8 mouse cellular contexts compared by ENCODE assay signal in the genomic region with DNA sequence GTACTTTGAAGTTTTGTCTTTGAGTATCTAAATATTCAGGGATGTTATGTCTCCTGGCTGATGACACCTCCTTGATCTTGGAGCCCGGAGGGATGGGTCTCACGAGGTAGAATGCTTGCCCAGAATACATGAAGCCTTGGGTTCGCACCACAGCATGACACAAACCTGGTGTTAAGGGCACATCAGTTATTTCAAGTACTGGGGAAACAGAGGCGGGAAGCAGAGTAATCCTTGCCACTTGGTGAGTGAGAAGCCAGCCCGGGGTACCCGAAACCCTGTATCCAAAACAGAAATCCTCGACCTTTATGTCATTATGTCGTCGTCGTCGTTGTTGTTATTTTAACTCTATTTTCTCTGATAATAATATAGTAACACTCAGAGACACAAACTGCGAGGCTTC. TPM values are rescaled to one million over a fixed set of nuclear protein-coding genes. Genes with fewer than 3 reads are reported as not detected.
DNase-seq lines count a peak whose midpoint lies in the region; ATAC-seq and TF ChIP-seq lines count a peak whose summit lies in the region.

No protein-coding gene starts in this region.

- H3K79me2 ChIP-seq in MEL (ENCODE audit: control insufficient read depth, insufficient read depth, low read length, poor library complexity), result peaks cover 16% of the 10 kb centered on the region

- no peak for TF ChIP-seq RAD21 in MEL (IDR thresholded peaks at IDR 0.05; ENCODE audit: low read depth, low read length)

- no peak for DNase-seq in heart, postnatal 25 days (ENCODE audit: low spot score)
- DNase-seq in MEL (ENCODE audit: low read depth, low spot score), result peak; percentile 25
- no peak for DNase-seq in heart, postnatal 0 days (ENCODE audit: low spot score)
- no peak for DNase-seq in midbrain, embryonic 11.5 days (ENCODE audit: low spot score, missing footprints)
- DNase-seq in adrenal gland, postnatal 4 days (ENCODE audit: low spot score in 2 of 2), result no peak
- DNase-seq in urinary bladder, postnatal 10 days (ENCODE audit: low spot score), result no peak

- TF ChIP-seq CTCF in MEL (IDR thresholded peaks at IDR 0.05 in 2 of 3, conservative IDR thresholded peaks at IDR 0.05 in 1 of 3; ENCODE audit: control insufficient read depth in 1 of 3, insufficient read depth in 1 of 3, low read depth in 2 of 3, low read length in 3 of 3, poor library complexity in 1 of 3, severe bottlenecking in 1 of 3), result no peak
- no peak for TF ChIP-seq CTCF in heart, postnatal 0 days (IDR thresholded peaks at IDR 0.05; ENCODE audit: low read depth)

- peak overlapping the region; percentile 65; the same call in 1 of the 2 replicates for H3K4me3 ChIP-seq in heart, embryonic 11.5 days (ENCODE audit: low read depth, low read length)
- peak overlapping the region; percentile 55 to 85 for H3K4me3 ChIP-seq in MEL (ENCODE audit: control insufficient read depth in 1 of 2, insufficient read depth in 1 of 2, low read depth in 2 of 2, low read length in 2 of 2)
- peak overlapping the region; percentile 76; the same call in 1 of the 2 replicates for H3K4me3 ChIP-seq in heart, postnatal 0 days (ENCODE audit: low read depth, low read length)
- H3K4me3 ChIP-seq in midbrain, embryonic 11.5 days (ENCODE audit: low read depth, low read length), result peak overlapping the region; percentile 62

- no peak overlapping the region for H3K27ac ChIP-seq in heart, embryonic 11.5 days (ENCODE audit: low read depth, low read length)
- no peak overlapping the region for H3K27ac ChIP-seq in MEL (ENCODE audit: control insufficient read depth, low read depth, low read length)
- no peak overlapping the region for H3K27ac ChIP-seq in heart, postnatal 0 days (ENCODE audit: low read depth)
- H3K27ac ChIP-seq in midbrain, embryonic 11.5 days (ENCODE audit: low read depth, low read length), result no peak overlapping the region

- peak overlapping the region; percentile 57 for H3K4me2 ChIP-seq in heart, embryonic 11.5 days
- peak overlapping the region; percentile 58 for H3K4me2 ChIP-seq in heart, postnatal 0 days (ENCODE audit: low read depth, low read length)
- peak overlapping the region; percentile 47 for H3K4me2 ChIP-seq in midbrain, embryonic 11.5 days

- 0 out of 2 replicates have a peak, but pooled peaks cover under 1% of the 10 kb centered on the region for H3K36me3 ChIP-seq in heart, embryonic 11.5 days (ENCODE audit: control insufficient read depth, insufficient read depth, low read length)
- peaks cover 0 to 4% of the 10 kb centered on the region in 2 experiments; a peak in 1 of 4 replicates for H3K36me3 ChIP-seq in MEL (ENCODE audit: control insufficient read depth in 1 of 2, insufficient read depth in 2 of 2, low read length in 2 of 2)
- peaks cover 16% of the 10 kb centered on the region for H3K36me3 ChIP-seq in heart, postnatal 0 days (replicated peaks; ENCODE audit: control insufficient read depth, insufficient read depth, low read length)
- 0 out of 2 replicates have a peak, but pooled peaks cover 7% of the 10 kb centered on the region for H3K36me3 ChIP-seq in midbrain, embryonic 11.5 days (ENCODE audit: control insufficient read depth, insufficient read depth, low read length)

- no peaks in the 10 kb centered on the region for H3K27me3 ChIP-seq in heart, embryonic 11.5 days (ENCODE audit: control insufficient read depth, insufficient read depth, low read length)
- H3K27me3 ChIP-seq in MEL (ENCODE audit: control insufficient read depth in 1 of 2, insufficient read depth in 2 of 2, low read length in 2 of 2), result no peaks in the 10 kb centered on the region
- no peaks in the 10 kb centered on the region for H3K27me3 ChIP-seq in heart, postnatal 0 days (ENCODE audit: control insufficient read depth, insufficient read depth, low read length)
- H3K27me3 ChIP-seq in midbrain, embryonic 11.5 days (ENCODE audit: control insufficient read depth, insufficient read depth, low read length), result no peaks in the 10 kb centered on the region

- TF ChIP-seq EP300 in MEL (IDR thresholded peaks at IDR 0.05; ENCODE audit: low read depth in 1 of 2, low read length in 2 of 2), result no peak
- TF ChIP-seq EP300 in heart, postnatal 0 days (IDR thresholded peaks at IDR 0.05; ENCODE audit: low read depth), result no peak

- 28% methylated on average over 12 of the region's 12 CpGs for WGBS in heart, embryonic 11.5 days (ENCODE audit: insufficient replicate concordance)
- WGBS in heart, postnatal 0 days, result 22% methylated on average over 12 of the region's 12 CpGs
- WGBS in midbrain, embryonic 11.5 days, result 37% methylated on average over 12 of the region's 12 CpGs

- no peaks in the 10 kb centered on the region for H3K9me3 ChIP-seq in heart, embryonic 11.5 days (replicated peaks; ENCODE audit: control insufficient read depth, low read length)
- H3K9me3 ChIP-seq in MEL (replicated peaks; ENCODE audit: insufficient read depth, low read length), result no peaks in the 10 kb centered on the region
- no peaks in the 10 kb centered on the region for H3K9me3 ChIP-seq in heart, postnatal 0 days (replicated peaks; ENCODE audit: control insufficient read depth, low read length)
- no peaks in the 10 kb centered on the region for H3K9me3 ChIP-seq in midbrain, embryonic 11.5 days (ENCODE audit: control insufficient read depth, low read length)

- no peak overlapping the region for H3K9ac ChIP-seq in heart, embryonic 11.5 days (ENCODE audit: low read depth, low read length)
- H3K9ac ChIP-seq in MEL (ENCODE audit: control insufficient read depth, low read depth, low read length, poor library complexity, severe bottlenecking), result peak overlapping the region; percentile 35
- no peak overlapping the region for H3K9ac ChIP-seq in heart, postnatal 0 days (replicated peaks; ENCODE audit: low read depth, low read length)
- H3K9ac ChIP-seq in midbrain, embryonic 11.5 days (ENCODE audit: low read length), result peak overlapping the region; percentile 43

- H3K4me1 ChIP-seq in heart, embryonic 11.5 days (ENCODE audit: control insufficient read depth, insufficient read depth, low read length), result peaks cover 4% of the 10 kb centered on the region; the same call in 1 of the 2 replicates
- peaks cover 0 to 11% of the 10 kb centered on the region in 2 experiments; a peak in 2 of 4 replicates for H3K4me1 ChIP-seq in MEL (ENCODE audit: control insufficient read depth in 1 of 2, insufficient read depth in 2 of 2, low read length in 2 of 2)
- peaks cover 13% of the 10 kb centered on the region for H3K4me1 ChIP-seq in heart, postnatal 0 days (ENCODE audit: control insufficient read depth, insufficient read depth)
- H3K4me1 ChIP-seq in midbrain, embryonic 11.5 days (ENCODE audit: control insufficient read depth, insufficient read depth, low read length), result peaks cover 9% of the 10 kb centered on the region

- no peak for TF ChIP-seq POLR2A in MEL (IDR thresholded peaks at IDR 0.05; ENCODE audit: control insufficient read depth in 1 of 2, insufficient read depth in 1 of 2, low read depth in 1 of 2, low read length in 2 of 2, poor library complexity in 1 of 2)

- intact Hi-C loops in heart, postnatal 25 days (cut with DNase I), result loop anchor here (5.0 kb wide), 2 partner anchors 522 to 1587 kb away; no protein-coding TSS in a partner anchor

- no peak for ATAC-seq in heart, embryonic 11.5 days (replicated peaks; ENCODE audit: insufficient number of reproducible peaks, low FRiP score, low TSS enrichment)
- no peak for ATAC-seq in heart, postnatal 0 days (ENCODE audit: insufficient read depth, low read depth)
- ATAC-seq in midbrain, embryonic 11.5 days (ENCODE audit: low FRiP score), result no peak
- ATAC-seq in megakaryocyte progenitor cell, adult 5-6 weeks (replicated peaks; ENCODE audit: poor library complexity), result no peak

TF ChIP-seq in MEL, 35 proteins besides CTCF, POLR2A, EP300 and RAD21 (continues in another document):
- TF ChIP-seq NRF1 (IDR thresholded peaks at IDR 0.05; ENCODE audit: insufficient read depth, low read depth, low read length, poor library complexity, severe bottlenecking) (no peak), ZC3H11A (IDR thresholded peaks at IDR 0.05; ENCODE audit: low read depth, low read length) (no peak), MEF2A (IDR thresholded peaks at IDR 0.05; ENCODE audit: extremely low read depth, insufficient replicate concordance, low read depth, low read length, poor library complexity, severe bottlenecking) (no peak), KAT2A (conservative IDR thresholded peaks at IDR 0.05; ENCODE audit: low read depth, low read length) (no peak), MYB (IDR thresholded peaks at IDR 0.05; ENCODE audit: low read depth, low read length) (no peak), GABPA (IDR thresholded peaks at IDR 0.05; ENCODE audit: low read depth, low read length) (no peak), HCFC1 (IDR thresholded peaks at IDR 0.05; ENCODE audit: low read depth, low read length) (no peak), POLR2AphosphoS5 (IDR thresholded peaks at IDR 0.05; ENCODE audit: borderline replicate concordance, low read depth, low read length) (no peak), MAFK (IDR thresholded peaks at IDR 0.05; ENCODE audit: borderline replicate concordance, low read depth, low read length) (no peak)

RNA-seq across cellular contexts. Expression of gene Mon1b, which starts 1.2 kb away (rescaled TPM):
- polyA plus RNA-seq in heart, embryonic 11.5 days (2014; fragmentation: Nextera tagmentation; extraction: Ambion mirVana), result 4.4 and 5.9 TPM in 2 replicates
- total RNA-seq in heart, postnatal 25 days (2021), result 1 to 10 TPM; 6.0 to 6.3 TPM
- total RNA-seq in MEL (2012; rRNA removed), result 7.7 and 8.8 TPM in 2 replicates
- polyA plus RNA-seq in MEL (2012; ENCODE audit: insufficient read depth in 1 of 2, insufficient read length in 2 of 2, low read depth in 1 of 2, low replicate concordance in 2 of 2, missing spikeins in 1 of 2), result 10 to 100 TPM in 1 of 2 experiments, not detected in 1; 15.6 TPM
- 3.5 and 8.2 TPM in 2 replicates for total RNA-seq in heart, postnatal 0 days (2014; rRNA removed; ENCODE audit: low replicate concordance)
- polyA plus RNA-seq in heart, postnatal 0 days (2015; fragmentation: Nextera tagmentation; extraction: Ambion mirVana), result 2.0 and 2.3 TPM in 2 replicates
- 10.9 and 11.2 TPM in 2 replicates for polyA plus RNA-seq in midbrain, embryonic 11.5 days (2014; fragmentation: Nextera tagmentation; extraction: Ambion mirVana)
- total RNA-seq in megakaryocyte progenitor cell, adult 5-6 weeks (2015), result 12.6 and 13.0 TPM in 2 replicates
- 15.6 and 15.8 TPM in 2 replicates for total RNA-seq in megakaryocyte progenitor cell, adult 5-6 weeks (2017)
- total RNA-seq in adrenal gland, postnatal 4 days (2021), result 10 to 100 TPM; 16.1 to 19.1 TPM

RNA-seq across cellular contexts. Expression of gene Syce1l, which starts 8.9 kb away (rescaled TPM):
- polyA plus RNA-seq in heart, embryonic 11.5 days (2014; fragmentation: Nextera tagmentation; extraction: Ambion mirVana), result not detected in 2 replicates
- total RNA-seq in heart, postnatal 25 days (2021), result not detected
- not detected in 2 replicates for total RNA-seq in MEL (2012; rRNA removed)
- polyA plus RNA-seq in MEL (2012; ENCODE audit: insufficient read depth in 1 of 2, insufficient read length in 2 of 2, low read depth in 1 of 2, low replicate concordance in 2 of 2, missing spikeins in 1 of 2), result not detected
- total RNA-seq in heart, postnatal 0 days (2014; rRNA removed; ENCODE audit: low replicate concordance), result not detected in 2 replicates
- polyA plus RNA-seq in heart, postnatal 0 days (2015; fragmentation: Nextera tagmentation; extraction: Ambion mirVana), result not detected in 2 replicates
- 0.22 TPM in 1 of 2 replicates, not detected in the other for polyA plus RNA-seq in midbrain, embryonic 11.5 days (2014; fragmentation: Nextera tagmentation; extraction: Ambion mirVana)
- total RNA-seq in megakaryocyte progenitor cell, adult 5-6 weeks (2015), result not detected in 2 replicates
- total RNA-seq in megakaryocyte progenitor cell, adult 5-6 weeks (2017), result not detected in 2 replicates
- total RNA-seq in adrenal gland, postnatal 4 days (2021), result under 1 TPM; 0.70 to 0.87 TPM

Comparison
In these comparisons a context has a peak if more than half of its experiments do, and no peak if none do; other contexts are left out.
1. H3K9ac ChIP-seq: peak in MEL (single experiment) and midbrain, embryonic 11.5 days (single experiment); none in heart, embryonic 11.5 days (single experiment) and heart, postnatal 0 days (single experiment).
2. Peak in every context shown above with its lines, with median percentiles within 50 percentile points of each other: H3K4me2 ChIP-seq and H3K4me3 ChIP-seq.